Mouse (Mus musculus) intestine, embryonic 14.5 days (tissue): ENCODE measurements at regions not wholly inside any gene's neighbourhood (a gene's known extent, or its start where the extent isn't known, plus 50 kb on each side); places are given as distances from the start of the nearest gene placed in this dataset.

ENCODE experiments used
- ATAC-seq: fragments of 200-750 bp; cut with Nextera tagmentation; replicated peaks from 2 replicates; pipeline ENCODE4 v1.8.0; 2017; ENCODE audit warnings: low read depth, moderate number of reproducible peaks, moderate TSS enrichment, moderate library complexity; ENCODE audit not compliant: low FRiP score, low TSS enrichment
- DNase-seq: peaks from one replicate; pipeline ENCODE4 v3.0.0-alpha.2; 2018; ENCODE audit warnings: low spot score
- H3K27ac ChIP-seq: fragments of 300-500 bp; sonication (generic); 2 replicates; pipeline ENCODE4 v1.5.1; 2014; ENCODE audit warnings: low read depth, mild to moderate bottlenecking, control low read depth
- H3K27me3 ChIP-seq: fragments of 300-500 bp; sonication (generic); replicated peaks from 2 replicates; pipeline ENCODE4 v1.6.1; 2014; ENCODE audit warnings: low read length, control low read depth; ENCODE audit not compliant: control insufficient read depth, insufficient read depth
- H3K36me3 ChIP-seq: fragments of 300-500 bp; sonication (generic); 2 replicates; pipeline ENCODE4 v1.6.1; 2014; ENCODE audit warnings: low read length, control low read depth; ENCODE audit not compliant: control insufficient read depth, insufficient read depth
- H3K4me1 ChIP-seq: fragments of 300-500 bp; sonication (generic); replicated peaks from 2 replicates; pipeline ENCODE4 v1.6.1; 2014; ENCODE audit warnings: low read length, control low read depth, mixed read lengths; ENCODE audit not compliant: control insufficient read depth, insufficient read depth
- H3K4me2 ChIP-seq: fragments of 300-500 bp; sonication (generic); 2 replicates; pipeline ENCODE4 v1.6.1; 2014; ENCODE audit warnings: low read length
- H3K4me3 ChIP-seq: fragments of 300-500 bp; sonication (generic); 2 replicates; pipeline ENCODE4 v1.5.1; 2014; ENCODE audit warnings: low read depth, low read length, control low read depth, mixed read lengths
- H3K9ac ChIP-seq: fragments of 300-500 bp; sonication (generic); 2 replicates; pipeline ENCODE4 v1.6.1; 2014; ENCODE audit warnings: mild to moderate bottlenecking, low read length
- H3K9me3 ChIP-seq: fragments of 300-500 bp; sonication (generic); 2 replicates; pipeline ENCODE4 v1.6.1; 2016; ENCODE audit warnings: low read length, control low read depth; ENCODE audit not compliant: control insufficient read depth
- WGBS: fragments of 180-500 bp; shearing (Covaris S2); extraction: QIAGEN DNeasy Blood & Tissue Kit; methylation state at CpG from one replicate; pipeline ENCODE4 v1.1.7; 2014; 5-methylcytosine and 5-hydroxymethylcytosine counted together

DNA sequence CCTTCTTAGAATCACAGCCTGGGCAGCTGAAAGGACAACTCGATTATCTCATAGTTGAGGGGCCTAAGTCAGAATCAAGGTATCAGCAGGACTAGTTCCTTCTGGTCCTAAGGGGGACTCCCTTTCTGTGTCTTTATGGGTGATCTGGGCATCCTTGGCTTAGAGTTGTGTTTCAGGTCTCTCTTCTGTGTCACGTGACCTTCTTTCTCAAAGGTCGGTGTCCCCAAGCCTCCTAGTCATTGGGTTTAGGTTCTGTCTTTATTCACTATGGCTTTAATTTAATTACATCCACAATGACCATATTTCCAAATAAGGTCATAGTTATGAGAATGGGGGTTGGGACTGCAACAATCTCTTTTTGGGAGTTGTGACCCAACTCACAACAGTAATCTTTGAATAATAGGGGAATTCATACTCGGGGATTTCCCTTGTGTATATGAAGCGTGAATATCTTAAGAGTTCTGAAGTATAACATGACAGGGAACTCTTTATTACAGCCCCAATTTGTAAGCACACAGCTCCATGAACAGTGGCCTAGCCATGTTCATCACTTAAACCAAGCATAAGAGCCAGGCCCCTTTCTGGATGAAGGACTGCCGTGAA is 263.8 kb downstream of the Gm49356 start:
- Histone ChIP-seq H3K9ac (no peak overlapping the region), H3K4me3 (no peak overlapping the region), H3K36me3 (no peaks in the 10 kb centered on the region), H3K27me3 (no peaks in the 10 kb centered on the region), H3K27ac (no peak overlapping the region), H3K4me2 (no peak overlapping the region), H3K9me3 (no peaks in the 10 kb centered on the region), H3K4me1 (no peaks in the 10 kb centered on the region)
- DNase-seq: no peak
- 92% methylated on average over 6 of the region's 6 CpGs for WGBS
- ATAC-seq: no peak

DNA sequence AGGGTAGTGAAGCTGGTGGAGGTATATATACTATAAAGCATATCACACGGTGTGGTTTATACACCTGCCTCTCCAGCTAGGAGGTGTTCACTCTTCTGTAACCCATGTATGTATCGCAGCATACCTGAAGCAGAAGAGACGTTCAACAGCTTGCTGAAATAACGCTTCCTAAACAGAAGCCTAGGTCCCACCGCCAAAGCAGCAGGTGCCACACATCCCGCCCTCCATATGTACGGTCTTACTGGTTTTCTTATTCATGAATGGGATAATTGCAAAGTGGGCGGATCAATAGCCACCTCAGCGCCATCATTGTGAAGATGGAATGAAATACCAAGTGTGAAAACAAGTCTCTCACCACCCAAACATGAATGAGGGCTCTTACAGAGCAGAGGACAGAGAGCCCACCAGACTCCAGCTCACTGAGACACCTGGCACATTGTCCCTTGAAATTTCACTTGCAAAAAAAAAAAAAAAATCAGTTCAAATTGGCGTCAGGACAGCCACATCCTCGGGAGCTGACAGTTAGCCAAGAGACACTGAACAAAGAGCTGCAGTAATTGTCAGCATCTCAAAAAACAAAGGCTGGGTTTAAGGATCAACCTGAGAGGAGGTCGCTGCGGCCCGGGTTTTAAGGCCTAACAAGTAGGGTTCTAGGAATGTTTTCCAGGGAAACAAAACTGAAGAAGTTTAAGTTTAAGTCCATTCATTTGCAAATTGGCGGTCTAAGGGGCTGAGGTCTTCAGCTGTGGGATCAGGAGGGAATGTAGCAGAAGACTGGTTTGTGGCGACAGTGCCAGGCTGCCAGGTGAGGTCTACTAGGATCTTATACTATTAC is 264.5 kb downstream of the Gm49356 start:
- no peaks in the 10 kb centered on the region for H3K4me1 ChIP-seq
- H3K4me2 ChIP-seq: no peak overlapping the region
- no peaks in the 10 kb centered on the region for H3K36me3 ChIP-seq
- no peaks in the 10 kb centered on the region for H3K27me3 ChIP-seq
- DNase-seq (no peak), ATAC-seq (no peak)
- H3K27ac ChIP-seq: no peak overlapping the region
- H3K9me3 ChIP-seq: no peaks in the 10 kb centered on the region
- no peak overlapping the region for H3K9ac ChIP-seq
- H3K4me3 ChIP-seq: no peak overlapping the region
- WGBS: 74% methylated on average over 16 of the region's 16 CpGs

DNA sequence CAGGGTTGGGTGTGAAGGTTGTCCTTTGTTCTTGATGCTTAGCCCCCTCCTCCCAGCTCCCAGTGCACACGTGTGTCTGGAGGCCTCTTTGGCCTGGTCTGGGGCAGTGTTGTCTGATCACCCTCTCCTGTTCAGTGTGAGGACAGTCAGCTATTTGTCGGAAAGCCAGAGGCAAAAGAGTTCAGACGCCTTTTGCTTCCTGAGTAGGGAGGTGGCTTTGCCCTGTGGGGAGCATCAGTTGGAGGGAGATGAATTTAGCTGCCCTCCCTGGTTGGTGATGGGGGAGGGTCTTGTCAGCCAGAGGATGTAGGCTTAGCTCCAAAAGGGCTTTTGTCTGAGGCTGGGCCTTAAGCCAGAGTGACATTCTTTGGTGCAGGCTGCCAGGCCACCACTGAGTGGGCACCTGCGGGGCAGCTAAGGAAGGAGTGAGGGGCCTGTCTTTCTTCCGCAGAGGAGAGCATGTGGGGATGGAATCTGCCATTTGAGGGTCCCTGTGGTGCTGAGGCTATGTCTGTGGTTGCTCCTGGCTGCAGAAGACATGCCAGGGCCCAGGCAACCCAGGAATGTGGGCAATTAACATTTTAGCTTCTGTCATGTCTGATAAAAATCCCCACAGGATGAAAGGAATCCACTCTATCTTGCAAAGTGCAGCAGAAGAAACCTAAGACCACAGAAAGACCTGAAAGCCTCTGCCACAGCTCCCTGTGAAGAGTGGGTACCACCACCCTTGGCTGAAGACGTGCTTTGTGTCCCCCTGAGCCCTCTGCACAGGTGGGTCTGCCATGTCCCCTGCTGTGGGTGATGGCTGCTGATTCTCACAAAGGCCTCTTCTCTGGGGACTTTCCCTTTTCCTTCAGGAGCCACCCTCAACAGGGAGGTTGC is 265.6 kb downstream of the Gm49356 start:
- no peaks in the 10 kb centered on the region for H3K36me3 ChIP-seq
- DNase-seq (no peak), ATAC-seq (no peak)
- no peak overlapping the region for H3K4me3 ChIP-seq
- H3K4me2 ChIP-seq: no peak overlapping the region
- H3K9ac ChIP-seq: no peak overlapping the region
- no peaks in the 10 kb centered on the region for H3K9me3 ChIP-seq
- no peak overlapping the region for H3K27ac ChIP-seq
- WGBS: 40% methylated on average over 6 of the region's 6 CpGs
- H3K27me3 ChIP-seq: no peaks in the 10 kb centered on the region
- H3K4me1 ChIP-seq: no peaks in the 10 kb centered on the region

DNA sequence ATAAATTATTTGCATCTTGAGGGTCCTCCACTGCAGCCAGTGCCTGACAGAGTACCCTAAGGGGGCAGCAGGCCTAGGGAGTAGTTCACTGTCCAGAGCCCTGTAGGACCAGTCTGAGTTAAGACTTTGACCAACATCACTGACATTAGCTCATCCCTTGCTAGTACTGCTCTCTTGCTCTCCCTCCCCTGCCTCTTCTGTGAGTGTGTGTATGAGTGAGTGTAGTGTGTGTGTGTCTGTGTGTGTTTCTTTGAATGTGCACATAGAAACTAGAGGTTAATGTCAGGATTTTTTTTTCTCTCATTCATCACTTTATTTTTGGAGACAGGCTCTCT is 266.2 kb downstream of the Gm49356 start:
- Histone ChIP-seq H3K27me3 (no peaks in the 10 kb centered on the region), H3K4me2 (no peak overlapping the region), H3K9me3 (no peaks in the 10 kb centered on the region), H3K27ac (no peak overlapping the region), H3K4me1 (no peaks in the 10 kb centered on the region), H3K4me3 (no peak overlapping the region), H3K36me3 (no peaks in the 10 kb centered on the region), H3K9ac (no peak overlapping the region)
- no peak for DNase-seq
- ATAC-seq: no peak

DNA sequence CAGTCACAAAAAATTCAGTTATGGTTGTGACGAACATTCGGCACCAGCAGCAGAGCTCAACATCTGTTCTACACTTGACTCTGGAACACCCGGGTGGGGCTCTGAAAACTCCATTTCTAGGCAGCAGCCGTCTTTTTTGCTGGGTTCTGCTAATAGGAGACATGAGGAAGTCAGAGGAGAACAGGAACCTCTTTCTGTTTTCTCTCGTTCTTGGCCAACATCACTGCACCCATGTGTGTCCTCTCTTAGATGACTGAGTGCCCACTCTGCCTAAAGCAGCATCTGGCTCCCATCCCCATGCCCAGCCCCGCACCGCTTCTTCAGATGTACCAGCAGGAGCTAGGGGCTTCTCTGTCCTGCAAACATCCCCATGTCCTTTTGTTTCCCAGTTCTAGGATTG is 267.2 kb downstream of the Gm49356 start:
- no peak overlapping the region for H3K9ac ChIP-seq

DNA sequence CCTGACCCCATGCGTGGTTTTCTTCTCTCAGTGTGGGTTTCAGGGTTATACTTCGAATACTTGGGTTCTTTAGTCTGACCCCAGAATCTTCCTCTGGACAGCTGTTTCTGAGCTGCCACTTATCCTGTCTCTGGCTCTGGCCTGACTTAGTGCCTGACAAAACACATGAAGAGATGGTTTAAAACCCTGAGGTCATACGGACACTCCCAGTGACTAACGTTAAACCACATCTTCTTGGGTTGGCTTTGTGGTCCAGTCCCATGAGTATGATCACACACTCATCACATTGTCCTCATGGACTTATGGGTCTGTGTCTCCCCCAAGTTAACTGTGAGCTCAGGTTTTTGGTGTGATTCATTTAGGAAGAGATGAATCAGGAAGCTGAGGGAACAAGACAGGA is 269.7 kb downstream of the Gm49356 start:
- Histone ChIP-seq H3K27ac (no peak overlapping the region), H3K9ac (no peak overlapping the region), H3K9me3 (no peaks in the 10 kb centered on the region), H3K4me2 (no peak overlapping the region), H3K36me3 (no peaks in the 10 kb centered on the region), H3K4me1 (no peaks in the 10 kb centered on the region), H3K27me3 (no peaks in the 10 kb centered on the region), H3K4me3 (no peak overlapping the region)
- WGBS: 90% methylated on average over 4 of the region's 4 CpGs
- DNase-seq: no peak
- ATAC-seq: no peak

More for the DNA sequence above, 267.2 kb downstream of the Gm49356 start:
- WGBS: 90% methylated on average over 7 of the region's 7 CpGs
- H3K4me2 ChIP-seq: no peak overlapping the region
- H3K27ac ChIP-seq: no peak overlapping the region
- no peaks in the 10 kb centered on the region for H3K36me3 ChIP-seq
- no peak overlapping the region for H3K4me3 ChIP-seq
- DNase-seq: no peak
- H3K27me3 ChIP-seq: no peaks in the 10 kb centered on the region
- no peaks in the 10 kb centered on the region for H3K4me1 ChIP-seq
- no peak for ATAC-seq
- no peaks in the 10 kb centered on the region for H3K9me3 ChIP-seq

DNA sequence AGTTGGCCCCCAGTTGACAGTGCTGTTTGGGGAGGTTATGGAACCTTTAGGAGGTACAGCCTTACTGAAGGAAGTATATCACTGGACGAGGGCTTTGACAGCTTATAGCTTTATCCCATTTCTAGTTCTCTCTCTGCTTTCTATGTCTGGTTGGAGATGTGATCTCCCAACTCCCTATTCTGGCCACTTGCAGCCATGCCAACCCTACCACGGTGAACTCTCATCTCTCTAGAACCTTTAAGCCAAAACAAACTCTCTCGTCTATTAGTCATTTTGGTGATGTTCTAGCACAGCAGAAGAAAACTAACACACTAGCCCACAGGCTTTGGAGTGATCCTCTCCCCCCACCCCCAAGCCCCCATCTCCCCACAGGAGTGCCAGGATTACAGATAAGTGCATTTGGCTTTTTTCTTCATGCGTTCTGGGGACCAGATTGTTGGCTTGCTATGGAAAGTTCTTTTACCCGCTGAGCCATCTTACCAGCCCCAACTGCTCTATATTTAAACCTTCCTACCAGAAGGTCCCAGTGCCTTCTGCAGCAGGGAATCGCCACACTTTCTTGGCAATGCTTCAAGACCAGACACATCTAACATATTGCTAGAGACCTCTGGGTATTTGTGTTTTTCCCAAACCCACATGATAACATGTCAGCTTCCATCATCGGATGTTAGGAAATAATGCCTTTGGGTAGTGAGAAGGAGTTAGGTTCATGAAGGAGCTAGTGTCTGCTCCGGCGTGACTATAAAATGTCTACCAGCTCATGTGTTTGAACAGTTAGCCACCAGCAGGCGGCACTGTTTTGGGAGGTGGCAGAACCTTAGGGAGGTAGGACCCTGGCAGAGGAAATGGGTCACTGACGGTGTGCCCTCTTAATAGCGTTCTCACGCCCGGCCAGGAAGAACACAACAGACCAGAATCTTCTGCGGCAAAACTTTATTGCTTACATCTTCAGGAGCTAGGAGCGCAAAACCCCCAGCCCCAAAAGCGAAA is 272.1 kb downstream of the Gm49356 start:
- H3K9ac ChIP-seq: no peak overlapping the region
- no peak overlapping the region for H3K4me3 ChIP-seq
- H3K27me3 ChIP-seq: no peaks in the 10 kb centered on the region
- no peaks in the 10 kb centered on the region for H3K9me3 ChIP-seq
- H3K36me3 ChIP-seq: no peaks in the 10 kb centered on the region
- no peak overlapping the region for H3K27ac ChIP-seq
- ATAC-seq: no peak
- H3K4me2 ChIP-seq: no peak overlapping the region
- 95% methylated on average over 15 of the region's 17 CpGs for WGBS
- no peaks in the 10 kb centered on the region for H3K4me1 ChIP-seq
- no peak for DNase-seq
